In genomic region chr6:124834512-124835081, GRCm38 (mm10) we compare ENCODE assay signal across 1 mouse cellular context.
TF ChIP-seq lines count a peak whose summit lies in the region.

No protein-coding gene starts in this region.

TF ChIP-seq in CH12.LX, 34 proteins besides CTCF, POLR2A, EP300 and RAD21:
- TF ChIP-seq TCF12 (IDR thresholded peaks at IDR 0.05; ENCODE audit: low read depth, low read length): no peak
- TF ChIP-seq SMC3 (IDR thresholded peaks at IDR 0.05; ENCODE audit: low read depth, low read length): no peak
- TF ChIP-seq CHD1 (IDR thresholded peaks at IDR 0.05; ENCODE audit: low read depth, low read length): no peak
- no peak for TF ChIP-seq ELF1 (IDR thresholded peaks at IDR 0.05; ENCODE audit: low read depth, low read length)
- TF ChIP-seq USF2 (conservative IDR thresholded peaks at IDR 0.05; ENCODE audit: low read depth, low read length): no peak
